18 mouse cellular contexts compared by ENCODE assay signal in genomic region chr5:27304115-27304514, GRCm38 (mm10).
A peak's percentile ranks its signal among the peaks of the same experiment; 100 is the strongest.
DNase-seq lines count a peak whose midpoint lies in the region; TF ChIP-seq lines count a peak whose summit lies in the region.
"Had no signal": no experiment of that assay in that cellular context is flagged by ENCODE, and none has a peak within 500 bp of the region (broad histone marks: within the 10 kb centered on the region; RNA-seq: fewer than 3 reads in every experiment).

No protein-coding gene starts in this region.

- no peak for TF ChIP-seq CTCF in bone marrow macrophage, adult 2 months (IDR thresholded peaks at IDR 0.05; ENCODE audit: low read depth, low read length)
- no peak for TF ChIP-seq CTCF in thymus, adult 2 months (IDR thresholded peaks at IDR 0.05; ENCODE audit: borderline replicate concordance, control insufficient read depth, extremely low read depth, insufficient read depth, low read length, poor library complexity)

- no peaks in the 10 kb centered on the region for H3K27me3 ChIP-seq in thymus, adult 2 months (ENCODE audit: control insufficient read depth, insufficient read depth, low read length)
- H3K27me3 ChIP-seq: CH12.LX; embryonic facial prominence, embryonic 12.5 days; forebrain, embryonic 13.5 days; heart, embryonic 13.5 days; limb, embryonic 13.5 days; liver, embryonic 13.5 days had no signal

- TF ChIP-seq POLR2A in bone marrow macrophage, adult 2 months (IDR thresholded peaks at IDR 0.05; ENCODE audit: borderline replicate concordance, low read depth, low read length): no peak
- no peak for TF ChIP-seq POLR2A in thymus, adult 2 months (IDR thresholded peaks at IDR 0.05; ENCODE audit: control insufficient read depth, extremely low read depth, insufficient read depth, low read length, poor library complexity)

- peak overlapping the region; percentile 92 for H3K27ac ChIP-seq in bone marrow macrophage, adult 2 months (ENCODE audit: insufficient read depth, low read depth, low read length)
- H3K27ac ChIP-seq in thymus, adult 2 months (ENCODE audit: control insufficient read depth, insufficient read depth, low read length): no peak overlapping the region
- H3K27ac ChIP-seq: embryonic facial prominence, embryonic 12.5 days; forebrain, embryonic 13.5 days; heart, embryonic 13.5 days; hindbrain, embryonic 14.5 days; limb, embryonic 13.5 days; liver, embryonic 13.5 days had no signal

- DNase-seq in spleen, postnatal 36 days (ENCODE audit: low spot score in 2 of 2): peak; percentile 25 to 28
- no peak for DNase-seq in spleen, postnatal 14 days (ENCODE audit: low spot score in 2 of 2)
- DNase-seq in thymus, adult 2 months: peak; percentile 8
- no peak for DNase-seq in urinary bladder, postnatal 4 days (ENCODE audit: low spot score in 2 of 2)
- no peak for DNase-seq in adrenal gland, postnatal 36 days
- DNase-seq in retina, postnatal 1 day: no peak
- DNase-seq: cerebellum, adult 9-10 months; layer of hippocampus, postnatal 36 days; liver, embryonic 13.5 days; right cerebral cortex, postnatal 4 days had no signal

- no peak overlapping the region for H3K4me3 ChIP-seq in bone marrow macrophage, adult 2 months (ENCODE audit: insufficient read depth, low read length)
- H3K4me3 ChIP-seq in thymus, adult 2 months (ENCODE audit: control insufficient read depth, insufficient read depth, low read length): no peak overlapping the region
- H3K4me3 ChIP-seq: embryonic facial prominence, embryonic 12.5 days; erythroblast, embryonic 14.5 days; forebrain, embryonic 13.5 days; heart, embryonic 13.5 days; limb, embryonic 13.5 days; liver, embryonic 13.5 days had no signal

- no peaks in the 10 kb centered on the region for H3K36me3 ChIP-seq in thymus, adult 2 months (ENCODE audit: control insufficient read depth, insufficient read depth, low read length)
- H3K36me3 ChIP-seq: embryonic facial prominence, embryonic 12.5 days; heart, embryonic 13.5 days; limb, embryonic 13.5 days; liver, embryonic 13.5 days had no signal

- H3K4me1 ChIP-seq in bone marrow macrophage, adult 2 months (ENCODE audit: control insufficient read depth, insufficient read depth, low read length): peaks cover 12% of the 10 kb centered on the region
- H3K4me1 ChIP-seq in thymus, adult 2 months (replicated peaks; ENCODE audit: control insufficient read depth, insufficient read depth, low read length): no peaks in the 10 kb centered on the region
- H3K4me1 ChIP-seq: embryonic facial prominence, embryonic 12.5 days; heart, embryonic 13.5 days; liver, embryonic 13.5 days had no signal

- 39% methylated on average over 2 of the region's 2 CpGs for WGBS in thymus, adult 2 months

Comparison
In these comparisons a context has a peak if more than half of its experiments do, and no peak if none do; other contexts are left out.
1. DNase-seq: peak in spleen, postnatal 36 days (2 of 2) and thymus, adult 2 months (single experiment); none in spleen, postnatal 14 days (0 of 2), urinary bladder, postnatal 4 days (0 of 2), adrenal gland, postnatal 36 days (0 of 2) and retina, postnatal 1 day (single experiment).